Mouse (Mus musculus) bone marrow macrophage, adult 2 months (primary cell): ENCODE measurements around the gene Raet1e.
"Not testable (repeated sequence)": the region's sequence is repeated elsewhere in the genome, so short reads cannot be mapped to it uniquely, and the experiment has no call there.

Source experiments
- CTCF ChIP-seq: IDR thresholded peaks from 2 replicates; pipeline ENCODE4 v1.5.1; 2012; ENCODE audit warnings: low read depth, mild to moderate bottlenecking, low read length, moderate library complexity
- POLR2A ChIP-seq: IDR thresholded peaks from 2 replicates; pipeline ENCODE4 v1.6.1; 2012; ENCODE audit warnings: mild to moderate bottlenecking, low read depth, low read length, borderline replicate concordance

- TF ChIP-seq CTCF, POLR2A: not testable (repeated sequence)
Measured at GRCm38 (mm10) chr10:22354196-22354574, 195.8 kb downstream of the Raet1e start.
